Mouse (Mus musculus) left cerebral cortex, adult 2 months (tissue): ENCODE data around the gene Klk1b11. TPM values are rescaled to one million over a fixed set of nuclear protein-coding genes. Genes with fewer than 3 reads are reported as not detected.
"Not testable (repeated sequence)": the region's sequence is repeated elsewhere in the genome, so short reads cannot be mapped to it uniquely, and the experiment has no call there.

ENCODE experiments used
- DNase-seq, 2 experiments: peaks; one replicate each; pipeline ENCODE4 v3.0.0; 2021 to 2022; ENCODE audit warnings: low spot score in 2 of 2, mixed read lengths in 1 of 2; ENCODE audit errors: extremely low spot score in 1 of 2
- H3K27ac ChIP-seq: fragments of 200-600 bp; 2 replicates; pipeline ENCODE4 v1.8.1; 2022
- H3K4me3 ChIP-seq: fragments of 200-600 bp; 2 replicates; pipeline ENCODE4 v1.8.1; 2022
- CTCF ChIP-seq: fragments of 200-600 bp; IDR thresholded peaks from 2 replicates; pipeline ENCODE4 v1.8.1; 2022; ENCODE audit warnings: antibody characterized with exemption, mild to moderate bottlenecking, moderate library complexity
- intact Hi-C: fragments of 180-260 bp; cut with DNase I; formaldehyde crosslinking; loops from one replicate; pipeline ENCODE4 v1.15.1; 2025
- long read RNA-seq, 2 experiments: library from polyadenylated mRNA; stranded (forward); transcript quantifications; one replicate each; pipeline ENCODE4 v2.0.0; 2021; ENCODE audit warnings: borderline mapping rate in 2 of 2
- total RNA-seq, 2 experiments: library from RNA; stranded (reverse); gene quantifications; 2 replicates each; pipeline ENCODE4 v1.2.3; 2021

The Klk1b11 gene
- total RNA-seq, result not detected
- long read RNA-seq, experiment 1, result 0 reads
- long read RNA-seq, experiment 2, result 0 reads

GRCm38 (mm10) chr7:43995577-43995976, at the start of gene Klk1b11:
Gene Klk1b11, plus strand, starts transcription at chr7:43995877.
- H3K4me3 ChIP-seq, H3K27ac ChIP-seq, intact Hi-C loops, DNase-seq: not testable (repeated sequence)

GRCm38 (mm10) chr7:43950364-43950763, 45.3 kb upstream of the Klk1b11 start, which contains the start of gene Klk1b8:
Gene Klk1b8, plus strand, starts transcription at chr7:43950664.
- TF ChIP-seq CTCF, result no peak
- intact Hi-C loops, result no loop called here
- DNase-seq, result no peak
- Histone ChIP-seq H3K4me3 (no peak within 1 kb of the TSS), H3K27ac (no peak within 1 kb of the TSS)

GRCm38 (mm10) chr7:43952703-43953102, 43.0 kb upstream of the Klk1b11 start:
- H3K27ac ChIP-seq, result no peak overlapping the region
- DNase-seq, result peak; percentile 11 to 16
- TF ChIP-seq CTCF, result no peak
- intact Hi-C loops, result no loop called here
- H3K4me3 ChIP-seq, result no peak overlapping the region

- Histone ChIP-seq H3K27ac (no peak within 1 kb of the TSS), H3K4me3 (no peak within 1 kb of the TSS)
- TF ChIP-seq CTCF, result no peak
- intact Hi-C loops, result no loop called here
- DNase-seq, result no peak
Observed at GRCm38 (mm10) chr7:43966451-43966850, 29.2 kb upstream of the Klk1b11 start, which contains the start of gene Klk1b1. Gene Klk1b1, plus strand, starts transcription at chr7:43966751.

- DNase-seq, result no peak
- H3K4me3 ChIP-seq, result no peak overlapping the region
- H3K27ac ChIP-seq, result no peak overlapping the region
- intact Hi-C loops, result no loop called here
- no peak for TF ChIP-seq CTCF
Observed at GRCm38 (mm10) chr7:43967058-43967457, 28.6 kb upstream of the Klk1b11 start.

GRCm38 (mm10) chr7:43967612-43968011, 28.1 kb upstream of the Klk1b11 start:
- no peak for DNase-seq
- H3K4me3 ChIP-seq, result no peak overlapping the region
- H3K27ac ChIP-seq, result no peak overlapping the region
- intact Hi-C loops, result no loop called here
- no peak for TF ChIP-seq CTCF

GRCm38 (mm10) chr7:43975761-43976160, 19.9 kb upstream of the Klk1b11 start, which contains the start of gene Klk1b9:
Gene Klk1b9, plus strand, starts transcription at chr7:43976061.
- DNase-seq, H3K4me3 ChIP-seq, intact Hi-C loops, H3K27ac ChIP-seq: not testable (repeated sequence)

- DNase-seq, result no peak
- no peak overlapping the region for H3K27ac ChIP-seq
- TF ChIP-seq CTCF, result no peak
Observed at GRCm38 (mm10) chr7:43985657-43986056, 10.0 kb upstream of the Klk1b11 start.

GRCm38 (mm10) chr7:43994821-43995220, 856 bp upstream of the Klk1b11 start:
- H3K4me3 ChIP-seq, DNase-seq, H3K27ac ChIP-seq, intact Hi-C loops: not testable (repeated sequence)

More at GRCm38 (mm10) chr7:43985657-43986056, 10.0 kb upstream of the Klk1b11 start:
- H3K4me3 ChIP-seq, result no peak overlapping the region
- intact Hi-C loops, result no loop called here

GRCm38 (mm10) chr7:44004847-44005246, 9.2 kb downstream of the Klk1b11 start:
- no peak overlapping the region for H3K27ac ChIP-seq
- DNase-seq, result no peak
- intact Hi-C loops, result no loop called here
- H3K4me3 ChIP-seq, result no peak overlapping the region
- TF ChIP-seq CTCF, result no peak

- H3K4me3 ChIP-seq, intact Hi-C loops, H3K27ac ChIP-seq, DNase-seq: not testable (repeated sequence)
Observed at GRCm38 (mm10) chr7:44011868-44012267, 16.2 kb downstream of the Klk1b11 start, which contains the start of gene Klk1b26. Gene Klk1b26, plus strand, starts transcription at chr7:44012168.

GRCm38 (mm10) chr7:44014666-44015065, 19.0 kb downstream of the Klk1b11 start:
- DNase-seq, result peak in 1 of 2 experiments; percentile 18
- H3K27ac ChIP-seq, H3K4me3 ChIP-seq, intact Hi-C loops: not testable (repeated sequence)

- intact Hi-C loops, result no loop called here
- no peak for DNase-seq
- TF ChIP-seq CTCF, result no peak
- Histone ChIP-seq H3K4me3 (no peak overlapping the region), H3K27ac (no peak overlapping the region)
Observed at GRCm38 (mm10) chr7:44015071-44015470, 19.4 kb downstream of the Klk1b11 start.

Other genes starting within 250 kb of the Klk1b11 start
- gene Klk12, start 227.0 kb upstream of the Klk1b11 start, total RNA-seq, result not detected
- not detected for gene Klk11, start 221.3 kb upstream of the Klk1b11 start, total RNA-seq
- gene Klk10, start 214.8 kb upstream of the Klk1b11 start, total RNA-seq, result not detected
- gene Klk9, start 204.0 kb upstream of the Klk1b11 start, total RNA-seq, result not detected
- 1 to 10 TPM; 2.3 to 3.7 TPM for gene Klk8, start 198.3 kb upstream of the Klk1b11 start, total RNA-seq
- not detected for gene Klk7, start 184.6 kb upstream of the Klk1b11 start, total RNA-seq
- 1 to 10 TPM in 1 of 2 experiments, not detected in 1; 2.0 TPM for gene Klk6, start 171.4 kb upstream of the Klk1b11 start, total RNA-seq
- not detected for gene Klk5, start 153.9 kb upstream of the Klk1b11 start, total RNA-seq
- gene Klk4, start 114.7 kb upstream of the Klk1b11 start, total RNA-seq, result not detected
- gene Klk15, start 62.1 kb upstream of the Klk1b11 start, total RNA-seq, result not detected
- not detected for gene Klk1b8, start 45.2 kb upstream of the Klk1b11 start, total RNA-seq
- gene Klk1b1, start 29.1 kb upstream of the Klk1b11 start, total RNA-seq, result not detected
- gene Klk1b9, start 19.8 kb upstream of the Klk1b11 start, total RNA-seq, result not detected
- gene Klk1b26, start 16.3 kb downstream of the Klk1b11 start, total RNA-seq, result not detected
- gene Klk1b27, start 56.4 kb downstream of the Klk1b11 start, total RNA-seq, result not detected
- gene Klk1b21, start 106.5 kb downstream of the Klk1b11 start, total RNA-seq, result not detected
- not detected for gene Klk1b22, start 116.8 kb downstream of the Klk1b11 start, total RNA-seq
- not detected for gene Klk1b16, start 140.9 kb downstream of the Klk1b11 start, total RNA-seq
- not detected for gene Klk1b24, start 192.4 kb downstream of the Klk1b11 start, total RNA-seq
- not detected for gene Klk1b3, start 202.3 kb downstream of the Klk1b11 start, total RNA-seq
- not detected for gene Klk1b4, start 211.6 kb downstream of the Klk1b11 start, total RNA-seq
- not detected for gene Klk1b5, start 220.1 kb downstream of the Klk1b11 start, total RNA-seq
- not detected for gene Klk1, start 229.5 kb downstream of the Klk1b11 start, total RNA-seq
- not detected for gene Gm36864, start 240.3 kb downstream of the Klk1b11 start, total RNA-seq